Mouse (Mus musculus) kidney, embryonic 14.5 days (tissue): ENCODE data around the gene Lce6a. TPM values are rescaled to one million over a fixed set of nuclear protein-coding genes. Genes with fewer than 3 reads are reported as not detected.

Experiments used
- ATAC-seq: fragments of 200-750 bp; cut with Nextera tagmentation; 2 replicates; pipeline ENCODE4 v1.8.0; 2017; ENCODE audit warnings: moderate number of reproducible peaks, mild to moderate bottlenecking, moderate TSS enrichment, moderate library complexity; ENCODE audit not compliant: low FRiP score, low TSS enrichment
- H3K27ac ChIP-seq: fragments of 300-500 bp; sonication (generic); 2 replicates; pipeline ENCODE4 v1.5.1; 2014; ENCODE audit warnings: low read depth, mild to moderate bottlenecking, low read length, moderate library complexity, mixed read lengths
- H3K27me3 ChIP-seq: fragments of 300-500 bp; sonication (generic); 2 replicates; pipeline ENCODE4 v1.6.1; 2014; ENCODE audit warnings: mild to moderate bottlenecking, low read length; ENCODE audit not compliant: control insufficient read depth, insufficient read depth
- H3K36me3 ChIP-seq: fragments of 300-500 bp; sonication (generic); 2 replicates; pipeline ENCODE4 v1.6.1; 2014; ENCODE audit warnings: low read length, mixed read lengths; ENCODE audit not compliant: control insufficient read depth, insufficient read depth
- H3K4me1 ChIP-seq: fragments of 300-500 bp; sonication (generic); 2 replicates; pipeline ENCODE4 v1.6.1; 2014; ENCODE audit warnings: low read length, mixed read lengths; ENCODE audit not compliant: control insufficient read depth, insufficient read depth
- H3K4me2 ChIP-seq: fragments of 300-500 bp; sonication (generic); replicated peaks from 2 replicates; pipeline ENCODE4 v1.6.1; 2014; ENCODE audit warnings: low read depth, mild to moderate bottlenecking, low read length
- H3K4me3 ChIP-seq: fragments of 300-500 bp; sonication (generic); 2 replicates; pipeline ENCODE4 v1.5.1; 2014; ENCODE audit warnings: mild to moderate bottlenecking, low read length
- H3K9ac ChIP-seq: fragments of 300-500 bp; sonication (generic); 2 replicates; pipeline ENCODE4 v1.6.1; 2014; ENCODE audit warnings: low read depth, mild to moderate bottlenecking, low read length, moderate library complexity
- H3K9me3 ChIP-seq: fragments of 300-500 bp; sonication (generic); 2 replicates; pipeline ENCODE4 v1.6.1; 2016; ENCODE audit warnings: low read length; ENCODE audit not compliant: control insufficient read depth
- WGBS: fragments of 180-500 bp; shearing (Covaris S2); extraction: QIAGEN DNeasy Blood & Tissue Kit; methylation state at CpG from one replicate; pipeline ENCODE4 v1.1.7; 2014; 5-methylcytosine and 5-hydroxymethylcytosine counted together
- polyA plus RNA-seq: library from polyadenylated mRNA; unstranded; fragments of >200 nt; fragmentation: Nextera tagmentation; extraction: Ambion mirVana; gene quantifications from 2 replicates; pipeline ENCODE4 v1.2.1, GENCODE M21; 2014

The Lce6a gene
- polyA plus RNA-seq, 1 experiment from 2014 or later: not detected

DNA sequence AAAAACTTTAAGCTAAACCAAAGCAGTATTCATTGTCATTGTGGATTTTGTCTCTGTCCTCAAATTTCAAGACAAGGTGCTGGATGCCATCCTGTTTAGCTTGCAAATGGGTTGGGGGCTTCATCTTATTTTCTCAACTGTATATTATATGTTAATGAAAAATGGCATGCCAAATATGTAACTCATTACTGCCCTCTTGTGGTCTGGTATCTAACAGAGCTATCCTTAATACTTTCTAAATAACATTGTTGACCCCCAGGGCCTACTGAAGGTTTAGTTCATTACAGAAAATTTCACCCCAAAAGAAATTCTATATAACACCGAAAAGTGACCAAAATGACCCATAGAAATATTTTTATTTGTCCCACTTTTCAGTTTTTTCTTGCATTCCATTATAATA is 19.3 kb downstream of the Lce6a start:
- Histone ChIP-seq H3K9me3 (no peaks in the 10 kb centered on the region), H3K27ac (no peak overlapping the region), H3K4me1 (no peaks in the 10 kb centered on the region), H3K36me3 (no peaks in the 10 kb centered on the region), H3K4me3 (no peak overlapping the region), H3K4me2 (no peak overlapping the region), H3K27me3 (no peaks in the 10 kb centered on the region), H3K9ac (no peak overlapping the region)
- no peak for ATAC-seq
- 57% methylated on average over 1 of the region's 1 CpGs for WGBS

DNA sequence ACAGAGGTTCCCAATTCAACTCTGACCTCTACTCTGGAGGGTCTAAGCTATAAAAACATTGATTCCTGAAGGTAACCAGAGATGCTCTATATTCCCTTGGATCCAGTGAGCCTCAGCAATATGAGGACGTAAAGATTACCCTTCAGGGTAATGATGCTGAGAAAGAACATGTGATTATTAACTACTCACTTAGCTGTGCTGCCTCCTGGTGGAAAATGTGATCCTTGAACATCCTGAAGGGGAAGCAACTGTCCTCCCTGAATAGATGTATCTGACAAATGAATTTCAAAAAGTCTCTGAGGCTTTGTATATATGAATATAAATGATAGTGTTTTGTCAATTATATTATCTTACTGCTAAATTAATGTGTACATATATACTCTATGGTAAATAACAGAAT is 21.0 kb downstream of the Lce6a start:
- no peak overlapping the region for H3K4me3 ChIP-seq
- no peak for ATAC-seq
- H3K27ac ChIP-seq: no peak overlapping the region
- H3K9ac ChIP-seq: no peak overlapping the region
- WGBS: 28% methylated on average over 1 of the region's 1 CpGs
- no peaks in the 10 kb centered on the region for H3K4me1 ChIP-seq
- no peaks in the 10 kb centered on the region for H3K36me3 ChIP-seq
- no peaks in the 10 kb centered on the region for H3K27me3 ChIP-seq
- no peak overlapping the region for H3K4me2 ChIP-seq
- H3K9me3 ChIP-seq: no peaks in the 10 kb centered on the region

DNA sequence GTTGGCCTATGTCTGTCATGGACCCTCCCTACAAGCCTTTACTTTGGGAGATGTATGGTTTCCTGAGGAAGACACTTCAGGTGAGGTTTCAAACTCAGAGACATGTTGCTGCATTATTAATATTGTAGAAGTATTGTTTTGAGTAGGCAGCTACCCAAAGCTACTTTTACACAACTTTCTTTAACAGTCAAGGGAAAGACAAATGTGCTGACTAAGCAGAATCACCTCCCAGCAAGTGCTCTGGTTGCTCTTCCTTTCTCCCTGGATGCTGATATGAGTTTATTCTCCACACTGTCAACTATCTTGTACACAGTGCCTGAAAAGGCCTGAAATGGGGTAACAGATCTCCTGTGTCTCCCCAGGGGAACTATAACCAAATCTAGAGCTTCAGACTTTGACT is 21.5 kb downstream of the Lce6a start:
- Histone ChIP-seq H3K9ac (no peak overlapping the region), H3K27me3 (no peaks in the 10 kb centered on the region), H3K4me2 (no peak overlapping the region), H3K4me1 (no peaks in the 10 kb centered on the region), H3K27ac (no peak overlapping the region), H3K9me3 (no peaks in the 10 kb centered on the region), H3K4me3 (no peak overlapping the region), H3K36me3 (no peaks in the 10 kb centered on the region)
- ATAC-seq: no peak

GRCm38 (mm10) chr3:92598429-92598828 is 23.0 kb downstream of the Lce6a start:
- Histone ChIP-seq H3K4me1 (no peaks in the 10 kb centered on the region), H3K4me3 (no peak overlapping the region), H3K36me3 (no peaks in the 10 kb centered on the region), H3K27me3 (no peaks in the 10 kb centered on the region), H3K4me2 (no peak overlapping the region), H3K9ac (no peak overlapping the region), H3K27ac (no peak overlapping the region), H3K9me3 (no peaks in the 10 kb centered on the region)
- no peak for ATAC-seq
- 87% methylated on average over 2 of the region's 2 CpGs for WGBS

GRCm38 (mm10) chr3:92588858-92589257 is 32.6 kb downstream of the Lce6a start, which contains the start of gene Smcp:
TSS of gene Smcp (minus strand) at chr3:92588997.
- ATAC-seq: no peak
- Histone ChIP-seq H3K9ac (no peak within 1 kb of the TSS), H3K36me3 (no peaks in the 10 kb centered on the region), H3K4me1 (no peaks in the 10 kb centered on the region), H3K4me2 (no peak within 1 kb of the TSS), H3K27ac (no peak within 1 kb of the TSS), H3K9me3 (no peaks in the 10 kb centered on the region), H3K4me3 (no peak within 1 kb of the TSS), H3K27me3 (no peaks in the 10 kb centered on the region)
- WGBS: 73% methylated on average over 1 of the region's 1 CpGs

- Histone ChIP-seq H3K36me3 (no peaks in the 10 kb centered on the region), H3K9me3 (no peaks in the 10 kb centered on the region), H3K4me1 (no peaks in the 10 kb centered on the region), H3K27me3 (no peaks in the 10 kb centered on the region), H3K4me2 (no peak overlapping the region), H3K9ac (no peak overlapping the region), H3K4me3 (no peak overlapping the region), H3K27ac (no peak overlapping the region)
- WGBS: 78% methylated on average over 3 of the region's 3 CpGs
- no peak for ATAC-seq
Observed at GRCm38 (mm10) chr3:92587190-92587589, 34.3 kb downstream of the Lce6a start.

GRCm38 (mm10) chr3:92585055-92585454 is 36.4 kb downstream of the Lce6a start:
- Histone ChIP-seq H3K4me1 (no peaks in the 10 kb centered on the region), H3K27ac (no peak overlapping the region), H3K4me3 (no peak overlapping the region), H3K9ac (no peak overlapping the region), H3K4me2 (no peak overlapping the region), H3K9me3 (no peaks in the 10 kb centered on the region), H3K27me3 (no peaks in the 10 kb centered on the region), H3K36me3 (no peaks in the 10 kb centered on the region)
- WGBS: 59% methylated on average over 1 of the region's 1 CpGs
- no peak for ATAC-seq

GRCm38 (mm10) chr3:92583164-92583826 is 38.2 kb downstream of the Lce6a start:
- ATAC-seq: no peak
- 65% methylated on average over 3 of the region's 3 CpGs for WGBS
- H3K36me3 ChIP-seq: no peaks in the 10 kb centered on the region

GRCm38 (mm10) chr3:92579508-92579907 is 42.0 kb downstream of the Lce6a start:
- WGBS: 83% methylated on average over 1 of the region's 1 CpGs
- no peak overlapping the region for H3K4me2 ChIP-seq
- no peak overlapping the region for H3K27ac ChIP-seq
- H3K9me3 ChIP-seq: no peaks in the 10 kb centered on the region
- no peak overlapping the region for H3K4me3 ChIP-seq
- no peaks in the 10 kb centered on the region for H3K27me3 ChIP-seq
- H3K36me3 ChIP-seq: no peaks in the 10 kb centered on the region
- no peak overlapping the region for H3K9ac ChIP-seq
- no peaks in the 10 kb centered on the region for H3K4me1 ChIP-seq
- no peak for ATAC-seq

More at GRCm38 (mm10) chr3:92583164-92583826, 38.2 kb downstream of the Lce6a start:
- Histone ChIP-seq H3K9ac (no peak overlapping the region), H3K4me3 (no peak overlapping the region), H3K4me2 (no peak overlapping the region), H3K27me3 (no peaks in the 10 kb centered on the region), H3K27ac (no peak overlapping the region), H3K9me3 (no peaks in the 10 kb centered on the region), H3K4me1 (no peaks in the 10 kb centered on the region)
